ENCODE assay signal across 8 mouse cellular contexts in the genomic region with DNA sequence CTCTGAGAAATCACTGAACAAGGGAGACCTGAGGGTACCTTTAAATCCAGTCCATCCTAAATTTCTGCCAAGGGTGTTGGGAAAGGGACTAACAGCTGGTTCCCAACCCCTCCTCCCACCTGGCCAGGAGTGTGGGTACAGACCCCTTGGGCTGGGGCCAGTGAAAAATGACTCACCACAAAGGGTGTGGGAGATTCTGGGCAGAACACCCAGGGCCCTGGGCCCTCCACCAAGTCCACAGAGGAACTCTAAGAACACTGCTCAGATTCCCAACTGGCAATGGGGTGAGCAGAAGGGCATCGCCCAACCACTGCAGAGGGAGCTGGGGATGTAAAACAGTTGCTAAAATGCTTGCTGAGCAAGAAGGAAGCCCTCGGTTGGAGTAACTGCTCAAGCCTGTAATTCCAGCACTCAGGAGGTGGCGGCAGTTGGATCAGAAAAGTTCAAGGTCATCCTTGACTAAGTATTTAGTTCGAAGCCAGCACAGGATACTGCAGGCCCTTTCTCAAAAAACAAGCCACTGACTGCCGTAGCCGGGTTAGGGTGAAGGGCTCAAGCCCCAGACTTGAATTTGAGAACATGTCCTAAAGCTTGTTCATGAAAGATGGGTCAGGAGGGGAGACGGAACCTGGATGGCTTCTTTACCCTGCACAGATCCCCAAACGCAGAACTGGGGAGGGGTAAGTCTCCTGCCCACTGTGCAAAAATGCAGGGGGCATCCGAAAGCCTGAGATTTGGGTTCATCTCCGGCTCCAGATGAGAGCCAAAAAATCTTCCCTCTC. TPM values are rescaled to one million over a fixed set of nuclear protein-coding genes. Genes with fewer than 3 reads are reported as not detected.
A peak's percentile ranks its signal among the peaks of the same experiment; 100 is the strongest.
DNase-seq lines count a peak whose midpoint lies in the region; ATAC-seq and TF ChIP-seq lines count a peak whose summit lies in the region.

No protein-coding gene starts in this region.

- TF ChIP-seq CTCF in left cerebral cortex, adult 2 months (IDR thresholded peaks at IDR 0.05), result no peak

- peak overlapping the region; percentile 53 for H3K4me2 ChIP-seq in hindbrain, embryonic 11.5 days (replicated peaks; ENCODE audit: low read depth, low read length)

- H3K27me3 ChIP-seq in forebrain, embryonic 10.5 days (ENCODE audit: poor library complexity, severe bottlenecking), result no peaks in the 10 kb centered on the region
- H3K27me3 ChIP-seq in hindbrain, embryonic 11.5 days (ENCODE audit: control insufficient read depth, insufficient read depth, low read length), result no peaks in the 10 kb centered on the region
- no peaks in the 10 kb centered on the region; the same call in 1 of the 2 replicates for H3K27me3 ChIP-seq in midbrain, embryonic 10.5 days (ENCODE audit: low read depth, poor library complexity, severe bottlenecking)

- WGBS in forebrain, embryonic 10.5 days, result 22% methylated on average over 10 of the region's 10 CpGs
- WGBS in hindbrain, embryonic 11.5 days, result 21% methylated on average over 10 of the region's 10 CpGs
- 19% methylated on average over 10 of the region's 10 CpGs for WGBS in midbrain, embryonic 10.5 days

- intact Hi-C loops in left cerebral cortex, adult 2 months (cut with DNase I), result loop anchor here (1.0 kb wide), 1 partner anchor 10 kb away; no protein-coding TSS in a partner anchor
- intact Hi-C loops in left cerebral cortex, postnatal 4 days (cut with DNase I), result loop anchor here (10.0 kb wide), 1 partner anchor 266 kb away; no protein-coding TSS in a partner anchor
- intact Hi-C loops in left cerebral cortex, postnatal 10 days (cut with DNase I), result no loop called here

- H3K4me1 ChIP-seq in forebrain, embryonic 10.5 days, result peaks cover 82% of the 10 kb centered on the region
- peaks cover 16% of the 10 kb centered on the region for H3K4me1 ChIP-seq in hindbrain, embryonic 11.5 days (replicated peaks; ENCODE audit: control insufficient read depth, insufficient read depth, low read length)
- H3K4me1 ChIP-seq in midbrain, embryonic 10.5 days, result peaks cover 79% of the 10 kb centered on the region

- no peaks in the 10 kb centered on the region for H3K9me3 ChIP-seq in forebrain, embryonic 10.5 days
- no peaks in the 10 kb centered on the region for H3K9me3 ChIP-seq in hindbrain, embryonic 11.5 days (ENCODE audit: control insufficient read depth, low read length)
- H3K9me3 ChIP-seq in midbrain, embryonic 10.5 days (replicated peaks), result no peaks in the 10 kb centered on the region

- H3K4me3 ChIP-seq in left cerebral cortex, adult 2 months, result peak overlapping the region; percentile 71
- peak overlapping the region; percentile 96 for H3K4me3 ChIP-seq in forebrain, embryonic 10.5 days
- peak overlapping the region; percentile 48 for H3K4me3 ChIP-seq in hindbrain, embryonic 11.5 days (ENCODE audit: low read depth, low read length)
- H3K4me3 ChIP-seq in midbrain, embryonic 10.5 days, result peak overlapping the region; percentile 81

- ATAC-seq in hindbrain, embryonic 11.5 days (ENCODE audit: low FRiP score), result no peak; the same call in 1 of the 2 replicates

- H3K27ac ChIP-seq in left cerebral cortex, adult 2 months, result peak overlapping the region; percentile 98
- peak overlapping the region; percentile 97 for H3K27ac ChIP-seq in forebrain, embryonic 10.5 days
- peak overlapping the region; percentile 84 for H3K27ac ChIP-seq in hindbrain, embryonic 11.5 days (ENCODE audit: low read depth, low read length)
- H3K27ac ChIP-seq in midbrain, embryonic 10.5 days (replicated peaks), result peak overlapping the region; percentile 96

- H3K36me3 ChIP-seq in forebrain, embryonic 10.5 days (replicated peaks), result 0 out of 2 replicates have a peak, but pooled peaks cover 1% of the 10 kb centered on the region
- no peaks in the 10 kb centered on the region for H3K36me3 ChIP-seq in hindbrain, embryonic 11.5 days (ENCODE audit: control insufficient read depth, insufficient read depth, low read length)
- H3K36me3 ChIP-seq in midbrain, embryonic 10.5 days, result 0 out of 2 replicates have a peak, but pooled peaks cover 1% of the 10 kb centered on the region

- H3K9ac ChIP-seq in hindbrain, embryonic 11.5 days (ENCODE audit: low read depth, low read length), result peak overlapping the region; percentile 67

- peak in 1 of 2 experiments; percentile 53 for DNase-seq in left cerebral cortex, adult 2 months (ENCODE audit: extremely low spot score in 1 of 2, low spot score in 2 of 2)
- DNase-seq in left cerebral cortex, postnatal 4 days, result no peak
- peak; percentile 43 for DNase-seq in R1 (ENCODE audit: low read depth, low spot score)
- no peak for DNase-seq in forebrain, embryonic 10.5 days (ENCODE audit: extremely low spot score, low spot score)
- no peak for DNase-seq in hindbrain, embryonic 11.5 days (ENCODE audit: low spot score)
- no peak for DNase-seq in midbrain, embryonic 10.5 days (ENCODE audit: low spot score)
- no peak for DNase-seq in right cerebral cortex, postnatal 36 days (ENCODE audit: low spot score in 2 of 2)
- no peak for DNase-seq in left cerebral cortex, postnatal 10 days (ENCODE audit: extremely low spot score in 1 of 2, low spot score in 2 of 2)

RNA-seq across cellular contexts. Expression of a gene that starts 1.9 kb away (rescaled TPM):
- total RNA-seq in left cerebral cortex, adult 2 months (2021), result 100 to 1,000 TPM; 709 to 735 TPM
- 100 to 1,000 TPM; 273 to 276 TPM for total RNA-seq in left cerebral cortex, postnatal 4 days (2021)
- polyA plus RNA-seq in forebrain, embryonic 10.5 days (2016; fragmentation: Nextera tagmentation; extraction: Ambion mirVana), result 8.7 and 10.7 TPM in 2 replicates
- 12.4 and 16.2 TPM in 2 replicates for polyA plus RNA-seq in hindbrain, embryonic 11.5 days (2014; fragmentation: Nextera tagmentation; extraction: Ambion mirVana)
- 8.6 and 9.0 TPM in 2 replicates for polyA plus RNA-seq in midbrain, embryonic 10.5 days (2016; fragmentation: Nextera tagmentation; extraction: Ambion mirVana)
- total RNA-seq in left cerebral cortex, postnatal 10 days (2021), result 100 to 1,000 TPM; 388 to 414 TPM

RNA-seq across cellular contexts. Expression of a gene that starts 12.8 kb away (rescaled TPM):
- total RNA-seq in left cerebral cortex, adult 2 months (2021), result under 1 TPM in 1 of 2 experiments, not detected in 1; 0.35 TPM
- total RNA-seq in left cerebral cortex, postnatal 4 days (2021), result not detected
- not detected in 2 replicates for polyA plus RNA-seq in forebrain, embryonic 10.5 days (2016; fragmentation: Nextera tagmentation; extraction: Ambion mirVana)
- 0.11 and 0.29 TPM in 2 replicates for polyA plus RNA-seq in hindbrain, embryonic 11.5 days (2014; fragmentation: Nextera tagmentation; extraction: Ambion mirVana)
- polyA plus RNA-seq in midbrain, embryonic 10.5 days (2016; fragmentation: Nextera tagmentation; extraction: Ambion mirVana), result 0.20 TPM in 1 of 2 replicates, not detected in the other
- under 1 TPM in 1 of 2 experiments, not detected in 1; 0.41 TPM for total RNA-seq in left cerebral cortex, postnatal 10 days (2021)

RNA-seq across cellular contexts. Expression of a gene that starts 20.7 kb away (rescaled TPM):
- total RNA-seq in left cerebral cortex, adult 2 months (2021), result 10 to 100 TPM; 25.1 to 30.1 TPM
- 100 to 1,000 TPM; 173 to 176 TPM for total RNA-seq in left cerebral cortex, postnatal 4 days (2021)
- 35.8 and 36.7 TPM in 2 replicates for polyA plus RNA-seq in forebrain, embryonic 10.5 days (2016; fragmentation: Nextera tagmentation; extraction: Ambion mirVana)
- polyA plus RNA-seq in hindbrain, embryonic 11.5 days (2014; fragmentation: Nextera tagmentation; extraction: Ambion mirVana), result 46.1 and 47.6 TPM in 2 replicates
- polyA plus RNA-seq in midbrain, embryonic 10.5 days (2016; fragmentation: Nextera tagmentation; extraction: Ambion mirVana), result 40.8 and 58.6 TPM in 2 replicates
- total RNA-seq in left cerebral cortex, postnatal 10 days (2021), result 10 to 100 TPM; 98.6 to 99.6 TPM

RNA-seq across cellular contexts. Expression of a gene that starts 21.6 kb away (rescaled TPM):
- not detected for total RNA-seq in left cerebral cortex, adult 2 months (2021)
- total RNA-seq in left cerebral cortex, postnatal 4 days (2021), result under 1 TPM in 1 of 2 experiments, not detected in 1; 0.46 TPM
- polyA plus RNA-seq in forebrain, embryonic 10.5 days (2016; fragmentation: Nextera tagmentation; extraction: Ambion mirVana), result not detected in 2 replicates
- polyA plus RNA-seq in hindbrain, embryonic 11.5 days (2014; fragmentation: Nextera tagmentation; extraction: Ambion mirVana), result not detected in 2 replicates
- not detected in 2 replicates for polyA plus RNA-seq in midbrain, embryonic 10.5 days (2016; fragmentation: Nextera tagmentation; extraction: Ambion mirVana)
- not detected for total RNA-seq in left cerebral cortex, postnatal 10 days (2021)

RNA-seq across cellular contexts. Expression of a gene that starts 52.2 kb away (rescaled TPM):
- 100 to 1,000 TPM; 109 to 112 TPM for total RNA-seq in left cerebral cortex, adult 2 months (2021)
- total RNA-seq in left cerebral cortex, postnatal 4 days (2021), result 10 to 100 TPM; 21.4 to 22.2 TPM
- polyA plus RNA-seq in forebrain, embryonic 10.5 days (2016; fragmentation: Nextera tagmentation; extraction: Ambion mirVana), result 12.1 and 12.5 TPM in 2 replicates
- polyA plus RNA-seq in hindbrain, embryonic 11.5 days (2014; fragmentation: Nextera tagmentation; extraction: Ambion mirVana), result 12.5 and 13.0 TPM in 2 replicates
- polyA plus RNA-seq in midbrain, embryonic 10.5 days (2016; fragmentation: Nextera tagmentation; extraction: Ambion mirVana), result 9.7 and 15.3 TPM in 2 replicates
- 10 to 100 TPM; 43.8 to 50.6 TPM for total RNA-seq in left cerebral cortex, postnatal 10 days (2021)
